Mouse (Mus musculus) adrenal gland (tissue): ENCODE results near the gene Gm5941.
"Not testable (repeated sequence)": the region's sequence is repeated elsewhere in the genome, so short reads cannot be mapped to it uniquely, and the experiment has no call there.

Experiments
- intact Hi-C: fragments of 180-260 bp; cut with DNase I; formaldehyde crosslinking; loops from one replicate; pipeline ENCODE4 v1.15.1; 2025
- long read RNA-seq, 2 experiments: library from polyadenylated mRNA; unstranded; transcript quantifications; one replicate each; pipeline ENCODE4 v2.0.0; 2020; ENCODE audit warnings: borderline replicate concordance in 1 of 2; ENCODE audit not compliant: insufficient replicate concordance in 1 of 2

Gene Gm5941
- long read RNA-seq, experiment 1: 0 reads
- long read RNA-seq, experiment 2: 0 reads

DNA sequence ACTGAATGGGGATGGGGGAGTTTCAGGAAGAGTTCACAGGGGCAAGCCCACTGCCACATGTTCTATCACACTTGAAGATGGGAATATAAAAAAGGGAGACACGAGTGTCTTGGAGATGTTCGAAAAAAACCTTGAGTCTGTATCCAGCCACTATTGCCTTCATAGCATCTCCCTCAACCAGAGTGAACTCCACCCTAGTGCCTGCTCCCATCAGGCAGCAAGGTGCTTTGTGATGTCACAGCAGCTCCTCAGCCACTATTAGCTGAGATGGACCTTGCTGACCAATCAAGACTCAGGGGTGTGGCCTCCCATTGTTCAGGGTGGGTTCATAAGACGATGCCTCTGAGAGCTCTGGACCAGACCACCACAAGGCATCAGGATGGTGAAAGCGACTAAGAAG, at the start of gene Gm5941:
TSS of gene Gm5941 (plus strand) at position 301 of the 400 bp plus-strand sequence.
- intact Hi-C loops: not testable (repeated sequence)

GRCm38 (mm10) chrX:92460496-92460895, 29.3 kb upstream of the Gm5941 start:
- intact Hi-C loops: no loop called here

- intact Hi-C loops: no loop called here
These were observed 25.0 kb upstream of the Gm5941 start for GRCm38 (mm10) chrX:92464773-92465172.

- intact Hi-C loops: no loop called here
These were observed 8.5 kb downstream of the Gm5941 start for GRCm38 (mm10) chrX:92498254-92498653.

GRCm38 (mm10) chrX:92527826-92528225, 38.1 kb downstream of the Gm5941 start:
- intact Hi-C loops: no loop called here
